Mouse (Mus musculus) hindbrain, embryonic 10.5 days (tissue): Measurements from ENCODE around the gene B4galt4. TPM values are rescaled to one million over a fixed set of nuclear protein-coding genes. Genes with fewer than 3 reads are reported as not detected.
"Not testable (repeated sequence)": the region's sequence is repeated elsewhere in the genome, so short reads cannot be mapped to it uniquely, and the experiment has no call there.

Experiments used
- DNase-seq: peaks from one replicate; pipeline ENCODE4 v3.0.0-alpha.2; 2017; ENCODE audit warnings: low spot score
- H3K27ac ChIP-seq: fragments of 300-500 bp; sonication (generic); 2 replicates; pipeline ENCODE4 v1.5.1; 2016; ENCODE audit warnings: mild to moderate bottlenecking, moderate library complexity
- H3K27me3 ChIP-seq: fragments of 300-500 bp; sonication (generic); 2 replicates; pipeline ENCODE4 v1.6.1; 2016; ENCODE audit warnings: mild to moderate bottlenecking; ENCODE audit not compliant: poor library complexity, insufficient read depth, severe bottlenecking
- H3K36me3 ChIP-seq: fragments of 300-500 bp; sonication (generic); 2 replicates; pipeline ENCODE4 v1.6.1; 2016; ENCODE audit warnings: mild to moderate bottlenecking, moderate library complexity
- H3K4me1 ChIP-seq: fragments of 300-500 bp; sonication (generic); replicated peaks from 2 replicates; pipeline ENCODE4 v1.6.1; 2016; ENCODE audit warnings: mild to moderate bottlenecking
- H3K4me3 ChIP-seq: fragments of 300-500 bp; sonication (generic); 2 replicates; pipeline ENCODE4 v1.5.1; 2016; ENCODE audit warnings: mild to moderate bottlenecking, moderate library complexity
- H3K9me3 ChIP-seq: fragments of 300-500 bp; sonication (generic); 2 replicates; pipeline ENCODE4 v1.6.1; 2016; ENCODE audit warnings: mild to moderate bottlenecking, moderate library complexity
- WGBS: fragments of 180-500 bp; shearing (Covaris S2); methylation state at CpG from one replicate; pipeline ENCODE4 v1.1.7; 2016; 5-methylcytosine and 5-hydroxymethylcytosine counted together
- polyA plus RNA-seq: library from polyadenylated mRNA; unstranded; fragments of >200 nt; fragmentation: Nextera tagmentation; extraction: Ambion mirVana; gene quantifications from 2 replicates; pipeline ENCODE4 v1.2.1, GENCODE M21; 2016

B4galt4 gene
- polyA plus RNA-seq, 1 experiment from 2014 or later = 25.5 TPM

- Histone ChIP-seq H3K9me3 (no peaks in the 10 kb centered on the region), H3K4me1 (peaks cover 25% of the 10 kb centered on the region), H3K27me3 (0 out of 2 replicates have a peak, but pooled peaks cover 4% of the 10 kb centered on the region), H3K27ac (peak overlapping the region; percentile 67), H3K4me3 (peak overlapping the region; percentile 62), H3K36me3 (no peaks in the 10 kb centered on the region)
- 8% methylated on average over 12 of the region's 12 CpGs for WGBS
- DNase-seq = peak; percentile 45
These were observed 30.0 kb upstream of the B4galt4 start for GRCm38 (mm10) chr16:38712105-38712504.

- H3K27me3 ChIP-seq = 0 out of 2 replicates have a peak, but pooled peaks cover 4% of the 10 kb centered on the region
- peak within 1 kb of the TSS; percentile 90 for H3K27ac ChIP-seq
- no peaks in the 10 kb centered on the region for H3K9me3 ChIP-seq
- peak; percentile 81 for DNase-seq
- under 1% methylated on average over 74 of the region's 74 CpGs for WGBS
- no peaks in the 10 kb centered on the region for H3K36me3 ChIP-seq
- H3K4me3 ChIP-seq = peak within 1 kb of the TSS; percentile 62
- peaks cover 25% of the 10 kb centered on the region for H3K4me1 ChIP-seq
These were observed 29.3 kb upstream of the B4galt4 start, which contains the start of gene Arhgap31 for GRCm38 (mm10) chr16:38712581-38713403. Gene Arhgap31, minus strand, starts transcription at chr16:38713274.

GRCm38 (mm10) chr16:38713404-38714258, 28.4 kb upstream of the B4galt4 start:
- peaks cover 25% of the 10 kb centered on the region for H3K4me1 ChIP-seq
- no peaks in the 10 kb centered on the region for H3K36me3 ChIP-seq
- WGBS = 32% methylated on average over 17 of the region's 17 CpGs
- no peaks in the 10 kb centered on the region for H3K9me3 ChIP-seq
- 0 out of 2 replicates have a peak, but pooled peaks cover 4% of the 10 kb centered on the region for H3K27me3 ChIP-seq
- peak overlapping the region; percentile 90 for H3K27ac ChIP-seq
- peak overlapping the region; percentile 62 for H3K4me3 ChIP-seq
- DNase-seq = no peak

- H3K9me3 ChIP-seq, H3K4me3 ChIP-seq, H3K36me3 ChIP-seq, DNase-seq, H3K27ac ChIP-seq, H3K27me3 ChIP-seq: not testable (repeated sequence)
- 68% methylated on average over 11 of the region's 12 CpGs for WGBS
- H3K4me1 ChIP-seq = peaks cover 25% of the 10 kb centered on the region
These were observed 27.9 kb upstream of the B4galt4 start for GRCm38 (mm10) chr16:38714259-38714526.

- 94% methylated on average over 9 of the region's 9 CpGs for WGBS
- DNase-seq = no peak
- H3K36me3 ChIP-seq = no peaks in the 10 kb centered on the region
- no peaks in the 10 kb centered on the region for H3K27me3 ChIP-seq
- H3K9me3 ChIP-seq = peaks cover 4% of the 10 kb centered on the region; the same call in 1 of the 2 replicates
- no peak overlapping the region for H3K4me3 ChIP-seq
- H3K4me1 ChIP-seq = 0 out of 2 replicates have a peak, but pooled peaks cover 8% of the 10 kb centered on the region
- H3K27ac ChIP-seq = no peak overlapping the region
These were observed 20.7 kb upstream of the B4galt4 start for GRCm38 (mm10) chr16:38721377-38721776.

- WGBS = 84% methylated on average over 8 of the region's 8 CpGs
These were observed 17.8 kb upstream of the B4galt4 start for GRCm38 (mm10) chr16:38724256-38724655.

GRCm38 (mm10) chr16:38724974-38725373, 17.1 kb upstream of the B4galt4 start:
- Histone ChIP-seq H3K36me3 (no peaks in the 10 kb centered on the region), H3K4me1 (0 out of 2 replicates have a peak, but pooled peaks cover 8% of the 10 kb centered on the region), H3K27ac (peak overlapping the region; percentile 35), H3K27me3 (no peaks in the 10 kb centered on the region), H3K9me3 (peaks cover 4% of the 10 kb centered on the region; the same call in 1 of the 2 replicates), H3K4me3 (no peak overlapping the region)
- WGBS = 70% methylated on average over 13 of the region's 13 CpGs
- no peak for DNase-seq

More at GRCm38 (mm10) chr16:38724256-38724655, 17.8 kb upstream of the B4galt4 start:
- no peak for DNase-seq
- Histone ChIP-seq H3K27me3 (no peaks in the 10 kb centered on the region), H3K27ac (0 out of 2 replicates have a peak overlapping the region, but pooled peaks have one; percentile 35), H3K4me3 (no peak overlapping the region), H3K4me1 (0 out of 2 replicates have a peak, but pooled peaks cover 8% of the 10 kb centered on the region), H3K36me3 (no peaks in the 10 kb centered on the region), H3K9me3 (peaks cover 4% of the 10 kb centered on the region; the same call in 1 of the 2 replicates)

GRCm38 (mm10) chr16:38728576-38729132, 13.4 kb upstream of the B4galt4 start:
- Histone ChIP-seq H3K27ac (no peak overlapping the region), H3K4me3 (no peak overlapping the region), H3K4me1 (0 out of 2 replicates have a peak, but pooled peaks cover 8% of the 10 kb centered on the region), H3K36me3 (no peaks in the 10 kb centered on the region), H3K9me3 (no peaks in the 10 kb centered on the region), H3K27me3 (no peaks in the 10 kb centered on the region)
- 91% methylated on average over 15 of the region's 15 CpGs for WGBS
- DNase-seq = no peak

GRCm38 (mm10) chr16:38729139-38729538, 12.9 kb upstream of the B4galt4 start:
- DNase-seq = no peak
- no peaks in the 10 kb centered on the region for H3K9me3 ChIP-seq
- WGBS = 88% methylated on average over 6 of the region's 6 CpGs
- no peak overlapping the region for H3K27ac ChIP-seq
- 0 out of 2 replicates have a peak, but pooled peaks cover 8% of the 10 kb centered on the region for H3K4me1 ChIP-seq
- no peaks in the 10 kb centered on the region for H3K36me3 ChIP-seq
- H3K27me3 ChIP-seq = no peaks in the 10 kb centered on the region
- no peak overlapping the region for H3K4me3 ChIP-seq

GRCm38 (mm10) chr16:38729610-38730288, 12.3 kb upstream of the B4galt4 start:
- Histone ChIP-seq H3K27ac (no peak overlapping the region), H3K9me3 (no peaks in the 10 kb centered on the region), H3K4me3 (no peak overlapping the region), H3K27me3 (no peaks in the 10 kb centered on the region), H3K4me1 (0 out of 2 replicates have a peak, but pooled peaks cover 2% of the 10 kb centered on the region), H3K36me3 (no peaks in the 10 kb centered on the region)
- WGBS = 69% methylated on average over 15 of the region's 15 CpGs
- DNase-seq = no peak

GRCm38 (mm10) chr16:38730921-38731320, 11.1 kb upstream of the B4galt4 start:
- H3K9me3 ChIP-seq = no peaks in the 10 kb centered on the region
- no peaks in the 10 kb centered on the region for H3K36me3 ChIP-seq
- H3K4me1 ChIP-seq = no peaks in the 10 kb centered on the region
- 68% methylated on average over 8 of the region's 8 CpGs for WGBS
- H3K4me3 ChIP-seq = no peak overlapping the region
- DNase-seq = no peak
- H3K27ac ChIP-seq = no peak overlapping the region
- H3K27me3 ChIP-seq = no peaks in the 10 kb centered on the region
